Mouse (Mus musculus) CH12.LX (cell line): ENCODE data around the gene Parp2.

Experiments used
- CHD2 ChIP-seq: IDR thresholded peaks from 2 replicates; pipeline ENCODE4 v1.6.1; 2011; ENCODE audit warnings: low read length, improper control_type of control experiment
- CTCF ChIP-seq, 2 experiments: IDR thresholded peaks in 1 of 2; conservative IDR thresholded peaks in 1 of 2; 2 replicates each; pipeline ENCODE4 v1.5.1; 2011 to 2012; ENCODE audit warnings: low read depth in 2 of 2, low read length in 2 of 2, improper control_type of control experiment in 1 of 2, inconsistent platforms in 1 of 2, mild to moderate bottlenecking in 1 of 2, moderate library complexity in 1 of 2
- ELF1 ChIP-seq: IDR thresholded peaks from 2 replicates; pipeline ENCODE4 v1.6.1; 2014; ENCODE audit warnings: low read depth, mild to moderate bottlenecking, inconsistent platforms, low read length, improper control_type of control experiment
- JUN ChIP-seq: IDR thresholded peaks from 2 replicates; pipeline ENCODE4 v1.6.1; 2011; ENCODE audit warnings: low read depth, mild to moderate bottlenecking, low read length, improper control_type of control experiment, moderate library complexity; ENCODE audit not compliant: insufficient read depth
- MXI1 ChIP-seq: IDR thresholded peaks from 2 replicates; pipeline ENCODE4 v1.6.1; 2011; ENCODE audit warnings: mild to moderate bottlenecking, low read depth, low read length, improper control_type of control experiment
- SMC3 ChIP-seq: IDR thresholded peaks from 2 replicates; pipeline ENCODE4 v1.6.1; 2011; ENCODE audit warnings: low read depth, low read length, improper control_type of control experiment

- 0 out of 2 replicates have a peak, but pooled peaks have one; percentile 35 for TF ChIP-seq ELF1
- TF ChIP-seq CHD2 = no peak
- no peak for TF ChIP-seq CTCF (conservative IDR thresholded peaks at IDR 0.05 in 1 of 2, IDR thresholded peaks at IDR 0.05 in 1 of 2; ENCODE audit: low read depth in 2 of 2, low read length in 2 of 2)
- TF ChIP-seq JUN = no peak
- TF ChIP-seq MXI1 = no peak
- TF ChIP-seq SMC3 = no peak
Measured at GRCm38 (mm10) chr14:50784391-50785250, 23.0 kb upstream of the Parp2 start.
